Mouse (Mus musculus): Measurements from ENCODE around the gene Rufy3. TPM values are rescaled to one million over a fixed set of nuclear protein-coding genes. Genes with fewer than 3 reads are reported as not detected.

The Rufy3 gene
- polyA plus RNA-seq, 1 experiment: 4.9 TPM

GRCm38 (mm10) chr5:88575506-88576338 is 10.9 kb downstream of the Rufy3 start:
- Histone ChIP-seq H3K27me3 (ENCODE audit: control insufficient read depth, insufficient read depth, insufficient read length) (no peaks in the 10 kb centered on the region), H3K4me3 (no peak overlapping the region), H3ac (ENCODE audit: control insufficient read depth, insufficient read length) (no peak overlapping the region), H3K36me3 (ENCODE audit: control insufficient read depth, insufficient read depth) (no peaks in the 10 kb centered on the region), H3K79me2 (ENCODE audit: control insufficient read depth, insufficient read depth) (no peaks in the 10 kb centered on the region), H3K4me2 (ENCODE audit: low read depth) (no peak overlapping the region)
- TF ChIP-seq TCF3 (IDR thresholded peaks at IDR 0.05; ENCODE audit: insufficient read length, low read depth): no peak
- TF ChIP-seq SRF (IDR thresholded peaks at IDR 0.05; ENCODE audit: control insufficient read depth, insufficient read length, low read depth): no peak
- TF ChIP-seq MAX (IDR thresholded peaks at IDR 0.05; ENCODE audit: low read depth): no peak
- TF ChIP-seq POLR2A (IDR thresholded peaks at IDR 0.05; ENCODE audit: insufficient read length, low read depth): no peak
- no peak for TF ChIP-seq USF1 (IDR thresholded peaks at IDR 0.05; ENCODE audit: low read depth)
- TF ChIP-seq CEBPB (IDR thresholded peaks at IDR 0.05; ENCODE audit: insufficient read depth, poor library complexity, severe bottlenecking): no peak
- TF ChIP-seq TCF12 (IDR thresholded peaks at IDR 0.05; ENCODE audit: insufficient read depth, poor library complexity, severe bottlenecking): no peak
- no peak for TF ChIP-seq POLR2AphosphoS2 (IDR thresholded peaks at IDR 0.05; ENCODE audit: insufficient read length, low read depth)
- TF ChIP-seq MYOD1 (IDR thresholded peaks at IDR 0.05; ENCODE audit: control insufficient read depth in 1 of 3, insufficient read length in 2 of 3, low read depth in 2 of 3): no peak
- TF ChIP-seq REST (IDR thresholded peaks at IDR 0.05; ENCODE audit: insufficient read depth, insufficient read length): no peak
- no peak for TF ChIP-seq E2F4 (IDR thresholded peaks at IDR 0.05; ENCODE audit: insufficient read depth)
- TF ChIP-seq MYOG (IDR thresholded peaks at IDR 0.05; ENCODE audit: control insufficient read depth in 1 of 3, insufficient read depth in 1 of 3, insufficient read length in 2 of 3, low read depth in 2 of 3): no peak

GRCm38 (mm10) chr5:88580681-88581080 is 15.8 kb downstream of the Rufy3 start:
- Histone ChIP-seq H3K79me2 (ENCODE audit: control insufficient read depth, insufficient read depth) (peaks cover 8% of the 10 kb centered on the region), H3ac (ENCODE audit: control insufficient read depth, insufficient read length) (no peak overlapping the region), H3K4me2 (ENCODE audit: low read depth) (no peak overlapping the region), H3K27me3 (ENCODE audit: control insufficient read depth, insufficient read depth, insufficient read length) (no peaks in the 10 kb centered on the region), H3K36me3 (ENCODE audit: control insufficient read depth, insufficient read depth) (no peaks in the 10 kb centered on the region), H3K4me3 (no peak overlapping the region)
- no peak for TF ChIP-seq POLR2A (IDR thresholded peaks at IDR 0.05; ENCODE audit: insufficient read length, low read depth)
- no peak for TF ChIP-seq POLR2AphosphoS2 (IDR thresholded peaks at IDR 0.05; ENCODE audit: insufficient read length, low read depth)
- no peak for TF ChIP-seq USF1 (IDR thresholded peaks at IDR 0.05; ENCODE audit: low read depth)
- no peak for TF ChIP-seq MAX (IDR thresholded peaks at IDR 0.05; ENCODE audit: low read depth)
- no peak for TF ChIP-seq MYOD1 (IDR thresholded peaks at IDR 0.05; ENCODE audit: control insufficient read depth in 1 of 3, insufficient read length in 2 of 3, low read depth in 2 of 3)
- TF ChIP-seq SRF (IDR thresholded peaks at IDR 0.05; ENCODE audit: control insufficient read depth, insufficient read length, low read depth): no peak
- no peak for TF ChIP-seq E2F4 (IDR thresholded peaks at IDR 0.05; ENCODE audit: insufficient read depth)
- TF ChIP-seq MYOG (IDR thresholded peaks at IDR 0.05; ENCODE audit: control insufficient read depth in 1 of 3, insufficient read depth in 1 of 3, insufficient read length in 2 of 3, low read depth in 2 of 3): no peak
- no peak for TF ChIP-seq REST (IDR thresholded peaks at IDR 0.05; ENCODE audit: insufficient read depth, insufficient read length)
- no peak for TF ChIP-seq TCF3 (IDR thresholded peaks at IDR 0.05; ENCODE audit: insufficient read length, low read depth)
- TF ChIP-seq CEBPB (IDR thresholded peaks at IDR 0.05; ENCODE audit: insufficient read depth, poor library complexity, severe bottlenecking): no peak
- no peak for TF ChIP-seq TCF12 (IDR thresholded peaks at IDR 0.05; ENCODE audit: insufficient read depth, poor library complexity, severe bottlenecking)

- TF ChIP-seq MYOG (IDR thresholded peaks at IDR 0.05; ENCODE audit: control insufficient read depth in 1 of 3, insufficient read depth in 1 of 3, insufficient read length in 2 of 3, low read depth in 2 of 3) (peak in 1 of 3 experiments; percentile 53), SRF (IDR thresholded peaks at IDR 0.05; ENCODE audit: control insufficient read depth, insufficient read length, low read depth) (no peak), POLR2AphosphoS2 (IDR thresholded peaks at IDR 0.05; ENCODE audit: insufficient read length, low read depth) (no peak), MAX (IDR thresholded peaks at IDR 0.05; ENCODE audit: low read depth) (no peak)
- Histone ChIP-seq H3K4me3 (no peak overlapping the region), H3K36me3 (ENCODE audit: control insufficient read depth, insufficient read depth) (no peaks in the 10 kb centered on the region), H3K79me2 (ENCODE audit: control insufficient read depth, insufficient read depth) (peaks cover 8% of the 10 kb centered on the region), H3K27me3 (ENCODE audit: control insufficient read depth, insufficient read depth, insufficient read length) (no peaks in the 10 kb centered on the region), H3K4me2 (ENCODE audit: low read depth) (no peak overlapping the region), H3ac (ENCODE audit: control insufficient read depth, insufficient read length) (no peak overlapping the region)
Measured at GRCm38 (mm10) chr5:88581343-88581742, 16.5 kb downstream of the Rufy3 start.

GRCm38 (mm10) chr5:88583271-88584031 is 18.6 kb downstream of the Rufy3 start:
- TF ChIP-seq REST (IDR thresholded peaks at IDR 0.05; ENCODE audit: insufficient read depth, insufficient read length) (no peak), POLR2AphosphoS2 (IDR thresholded peaks at IDR 0.05; ENCODE audit: insufficient read length, low read depth) (no peak), CEBPB (IDR thresholded peaks at IDR 0.05; ENCODE audit: insufficient read depth, poor library complexity, severe bottlenecking) (no peak), POLR2A (IDR thresholded peaks at IDR 0.05; ENCODE audit: insufficient read length, low read depth) (no peak), TCF3 (IDR thresholded peaks at IDR 0.05; ENCODE audit: insufficient read length, low read depth) (no peak), TCF12 (IDR thresholded peaks at IDR 0.05; ENCODE audit: insufficient read depth, poor library complexity, severe bottlenecking) (no peak), MYOD1 (IDR thresholded peaks at IDR 0.05; ENCODE audit: control insufficient read depth in 1 of 3, insufficient read length in 2 of 3, low read depth in 2 of 3) (no peak), SRF (IDR thresholded peaks at IDR 0.05; ENCODE audit: control insufficient read depth, insufficient read length, low read depth) (no peak)
- H3K36me3 ChIP-seq (ENCODE audit: control insufficient read depth, insufficient read depth): no peaks in the 10 kb centered on the region
- H3K4me2 ChIP-seq (ENCODE audit: low read depth): no peak overlapping the region
- H3K27me3 ChIP-seq (ENCODE audit: control insufficient read depth, insufficient read depth, insufficient read length): no peaks in the 10 kb centered on the region
- no peak overlapping the region for H3ac ChIP-seq (ENCODE audit: control insufficient read depth, insufficient read length)
- no peak overlapping the region for H3K4me3 ChIP-seq
- peaks cover 8% of the 10 kb centered on the region for H3K79me2 ChIP-seq (ENCODE audit: control insufficient read depth, insufficient read depth)

Data from myocyte (in vitro differentiated cells).